Mouse (Mus musculus): ENCODE results near the gene Pou2f2. TPM values are rescaled to one million over a fixed set of nuclear protein-coding genes. Genes with fewer than 3 reads are reported as not detected.
"Not testable (repeated sequence)": the region's sequence is repeated elsewhere in the genome, so short reads cannot be mapped to it uniquely, and the experiment has no call there.

Gene Pou2f2
- polyA plus RNA-seq, 1 experiment from 2014 or later, result 0.52 TPM

GRCm38 (mm10) chr7:25056951-25057350 is 122.6 kb downstream of the Pou2f2 start:
- Histone ChIP-seq H3K4me1 (replicated peaks; ENCODE audit: control insufficient read depth, insufficient read depth) (no peaks in the 10 kb centered on the region), H3K9ac (ENCODE audit: low read length) (no peak overlapping the region), H3K27me3 (ENCODE audit: control insufficient read depth, insufficient read depth, low read length) (no peaks in the 10 kb centered on the region), H3K36me3 (ENCODE audit: control insufficient read depth, insufficient read depth, low read length) (peaks cover 5% of the 10 kb centered on the region), H3K27ac (replicated peaks) (no peak overlapping the region), H3K4me3 (ENCODE audit: low read depth, low read length) (no peak overlapping the region), H3K9me3 (ENCODE audit: control insufficient read depth, low read length) (no peaks in the 10 kb centered on the region), H3K4me2 (replicated peaks; ENCODE audit: low read depth) (no peak overlapping the region)
- TF ChIP-seq CTCF (IDR thresholded peaks at IDR 0.05; ENCODE audit: low read depth) (no peak), EP300 (optimal IDR thresholded peaks at IDR 0.05) (no peak)
- 61% methylated on average over 4 of the region's 4 CpGs for WGBS
- DNase-seq (ENCODE audit: low spot score) (no peak), ATAC-seq (ENCODE audit: low FRiP score, low TSS enrichment) (no peak)

GRCm38 (mm10) chr7:25052587-25052986 is 126.9 kb downstream of the Pou2f2 start:
- no peak overlapping the region for H3K9ac ChIP-seq (ENCODE audit: low read length)
- DNase-seq (ENCODE audit: low spot score), result no peak
- H3K4me1 ChIP-seq (replicated peaks; ENCODE audit: control insufficient read depth, insufficient read depth), result no peaks in the 10 kb centered on the region
- no peak overlapping the region for H3K4me3 ChIP-seq (ENCODE audit: low read depth, low read length)
- 0 out of 2 replicates have a peak, but pooled peaks cover 3% of the 10 kb centered on the region for H3K36me3 ChIP-seq (ENCODE audit: control insufficient read depth, insufficient read depth, low read length)
- ATAC-seq (ENCODE audit: low FRiP score, low TSS enrichment), result no peak
- TF ChIP-seq CTCF (IDR thresholded peaks at IDR 0.05; ENCODE audit: low read depth) (no peak), EP300 (optimal IDR thresholded peaks at IDR 0.05) (no peak)
- H3K27ac ChIP-seq (replicated peaks), result no peak overlapping the region
- no peaks in the 10 kb centered on the region for H3K9me3 ChIP-seq (ENCODE audit: control insufficient read depth, low read length)
- H3K4me2 ChIP-seq (replicated peaks; ENCODE audit: low read depth), result no peak overlapping the region
- no peaks in the 10 kb centered on the region for H3K27me3 ChIP-seq (ENCODE audit: control insufficient read depth, insufficient read depth, low read length)
- 66% methylated on average over 3 of the region's 3 CpGs for WGBS

- peaks cover 7% of the 10 kb centered on the region; the same call in 1 of the 2 replicates for H3K36me3 ChIP-seq (ENCODE audit: control insufficient read depth, insufficient read depth, low read length)
- no peaks in the 10 kb centered on the region for H3K4me1 ChIP-seq (replicated peaks; ENCODE audit: control insufficient read depth, insufficient read depth)
- no peak overlapping the region for H3K4me3 ChIP-seq (ENCODE audit: low read depth, low read length)
- H3K9me3 ChIP-seq (ENCODE audit: control insufficient read depth, low read length), result no peaks in the 10 kb centered on the region
- no peak overlapping the region for H3K4me2 ChIP-seq (replicated peaks; ENCODE audit: low read depth)
- WGBS, result 84% methylated on average over 16 of the region's 16 CpGs
- H3K9ac ChIP-seq (ENCODE audit: low read length), result no peak overlapping the region
- H3K27me3 ChIP-seq (ENCODE audit: control insufficient read depth, insufficient read depth, low read length), result no peaks in the 10 kb centered on the region
- H3K27ac ChIP-seq (replicated peaks), result no peak overlapping the region
- DNase-seq (ENCODE audit: low spot score) (no peak), ATAC-seq (ENCODE audit: low FRiP score, low TSS enrichment) (no peak)
- TF ChIP-seq CTCF (IDR thresholded peaks at IDR 0.05; ENCODE audit: low read depth), result no peak
- no peak for TF ChIP-seq EP300 (optimal IDR thresholded peaks at IDR 0.05)
These were observed 130.1 kb downstream of the Pou2f2 start for GRCm38 (mm10) chr7:25049295-25049930.

DNA sequence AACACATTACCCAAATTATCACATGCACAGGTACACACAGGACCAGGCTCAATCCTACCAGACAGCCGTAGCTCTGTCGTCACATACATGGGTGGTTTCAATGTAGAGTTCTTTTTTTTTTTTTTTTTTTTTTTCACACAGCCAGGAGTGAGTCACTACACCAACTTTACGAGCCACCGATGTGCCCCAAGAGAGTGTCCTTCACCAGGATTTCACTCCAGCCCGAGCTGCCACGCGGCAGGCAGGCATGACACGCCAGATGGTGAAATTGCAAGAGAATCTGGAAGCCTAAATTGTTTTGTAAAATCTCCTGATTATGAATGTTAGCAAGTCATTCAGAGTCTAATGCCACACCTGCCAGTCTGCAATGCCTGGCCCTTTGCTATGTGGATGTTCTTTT is 132.2 kb downstream of the Pou2f2 start:
- Histone ChIP-seq H3K27ac (replicated peaks) (no peak overlapping the region), H3K4me3 (ENCODE audit: low read depth, low read length) (no peak overlapping the region), H3K4me2 (replicated peaks; ENCODE audit: low read depth) (no peak overlapping the region), H3K27me3 (ENCODE audit: control insufficient read depth, insufficient read depth, low read length) (no peaks in the 10 kb centered on the region), H3K9ac (ENCODE audit: low read length) (no peak overlapping the region), H3K4me1 (replicated peaks; ENCODE audit: control insufficient read depth, insufficient read depth) (no peaks in the 10 kb centered on the region), H3K9me3 (ENCODE audit: control insufficient read depth, low read length) (no peaks in the 10 kb centered on the region), H3K36me3 (ENCODE audit: control insufficient read depth, insufficient read depth, low read length) (peaks cover 12% of the 10 kb centered on the region; the same call in 1 of the 2 replicates)
- no peak for TF ChIP-seq CTCF (IDR thresholded peaks at IDR 0.05; ENCODE audit: low read depth)
- no peak for TF ChIP-seq EP300 (optimal IDR thresholded peaks at IDR 0.05)
- DNase-seq (ENCODE audit: low spot score) (no peak), ATAC-seq (ENCODE audit: low FRiP score, low TSS enrichment) (no peak)
- 90% methylated on average over 8 of the region's 8 CpGs for WGBS

DNA sequence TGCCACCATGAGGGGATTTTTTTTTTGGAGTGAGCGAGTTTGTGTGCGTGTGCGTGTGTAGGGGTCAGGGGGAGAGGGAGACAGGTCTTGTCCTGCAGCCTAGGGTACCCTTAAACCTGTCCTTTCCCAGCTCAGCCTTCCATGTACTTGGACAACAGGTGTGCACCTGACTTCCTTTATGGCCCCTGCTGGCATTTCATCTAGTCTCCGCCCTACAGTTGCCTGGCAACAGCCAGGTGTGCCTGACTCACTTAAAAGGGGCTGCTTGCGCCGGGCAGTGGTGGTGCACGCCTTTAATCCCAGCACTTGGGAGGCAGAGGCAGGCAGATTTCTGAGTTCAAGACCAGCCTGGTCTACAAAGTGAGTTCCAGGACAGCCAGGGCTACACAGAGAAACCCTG is 134.9 kb downstream of the Pou2f2 start:
- DNase-seq (ENCODE audit: low spot score); H3K9me3 ChIP-seq (ENCODE audit: control insufficient read depth, low read length); ATAC-seq (ENCODE audit: low FRiP score, low TSS enrichment); H3K9ac ChIP-seq (ENCODE audit: low read length); H3K4me1 ChIP-seq (replicated peaks; ENCODE audit: control insufficient read depth, insufficient read depth); H3K4me2 ChIP-seq (replicated peaks; ENCODE audit: low read depth); H3K27ac ChIP-seq (replicated peaks); H3K4me3 ChIP-seq (ENCODE audit: low read depth, low read length); H3K27me3 ChIP-seq (ENCODE audit: control insufficient read depth, insufficient read depth, low read length): not testable (repeated sequence)
- WGBS, result 84% methylated on average over 7 of the region's 7 CpGs
- peaks cover 12% of the 10 kb centered on the region; the same call in 1 of the 2 replicates for H3K36me3 ChIP-seq (ENCODE audit: control insufficient read depth, insufficient read depth, low read length)

DNA sequence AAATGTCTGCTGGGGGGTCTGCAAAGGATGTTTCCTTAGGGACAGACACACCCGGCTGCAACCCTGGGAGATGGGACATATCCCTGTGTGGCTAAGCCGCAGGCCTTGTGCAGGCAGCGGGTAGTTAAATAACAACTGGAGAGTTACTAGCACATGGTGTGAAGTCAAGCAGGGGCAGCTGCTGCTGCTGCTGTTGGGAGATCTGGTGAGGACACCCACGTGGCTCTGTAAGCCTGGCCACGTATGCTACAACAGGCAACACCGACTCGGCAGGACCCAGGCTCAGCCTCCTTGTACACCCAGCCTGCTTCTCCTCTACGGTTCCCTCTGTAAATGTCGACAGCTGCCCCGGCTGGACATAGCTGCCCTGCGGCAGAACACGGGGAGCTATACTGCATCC is 137.6 kb downstream of the Pou2f2 start:
- Histone ChIP-seq H3K4me3 (ENCODE audit: low read depth, low read length) (no peak overlapping the region), H3K27ac (replicated peaks) (no peak overlapping the region), H3K9me3 (ENCODE audit: control insufficient read depth, low read length) (no peaks in the 10 kb centered on the region), H3K9ac (ENCODE audit: low read length) (no peak overlapping the region), H3K4me2 (replicated peaks; ENCODE audit: low read depth) (no peak overlapping the region), H3K36me3 (ENCODE audit: control insufficient read depth, insufficient read depth, low read length) (peaks cover 10% of the 10 kb centered on the region; the same call in 1 of the 2 replicates), H3K27me3 (ENCODE audit: control insufficient read depth, insufficient read depth, low read length) (no peaks in the 10 kb centered on the region), H3K4me1 (replicated peaks; ENCODE audit: control insufficient read depth, insufficient read depth) (no peaks in the 10 kb centered on the region)
- no peak for DNase-seq (ENCODE audit: low spot score)
- 89% methylated on average over 12 of the region's 12 CpGs for WGBS
- no peak for ATAC-seq (ENCODE audit: low FRiP score, low TSS enrichment)
- TF ChIP-seq CTCF (IDR thresholded peaks at IDR 0.05; ENCODE audit: low read depth), result no peak
- no peak for TF ChIP-seq EP300 (optimal IDR thresholded peaks at IDR 0.05)

Small RNA genes lying within 50 kb of the gene (microRNA-seq; reads per million reads assigned to microRNA genes)
- gene Mir6537, result not detected
- not detected for gene Mir7048

Other genes starting within 250 kb of the Pou2f2 start
- not detected in 2 replicates for gene Gm4881, start 235.2 kb downstream of the Pou2f2 start, polyA plus RNA-seq (2015; fragmentation: Nextera tagmentation; extraction: Ambion mirVana)
- 290 and 293 TPM in 2 replicates for gene Rabac1, start 207.0 kb downstream of the Pou2f2 start, polyA plus RNA-seq (2015; fragmentation: Nextera tagmentation; extraction: Ambion mirVana)
- 1.6 and 2.4 TPM in 2 replicates for gene Atp1a3, start 173.8 kb downstream of the Pou2f2 start, polyA plus RNA-seq (2015; fragmentation: Nextera tagmentation; extraction: Ambion mirVana)
- gene Grik5, start 107.4 kb downstream of the Pou2f2 start, polyA plus RNA-seq (2015; fragmentation: Nextera tagmentation; extraction: Ambion mirVana), result 1.7 and 2.2 TPM in 2 replicates
- 12.1 and 12.9 TPM in 2 replicates for gene Zfp574, start 107.2 kb downstream of the Pou2f2 start, polyA plus RNA-seq (2015; fragmentation: Nextera tagmentation; extraction: Ambion mirVana)
- 20.0 and 20.2 TPM in 2 replicates for gene Dedd2, start 40.9 kb upstream of the Pou2f2 start, polyA plus RNA-seq (2015; fragmentation: Nextera tagmentation; extraction: Ambion mirVana)
- 1.1 and 1.2 TPM in 2 replicates for gene Zfp526, start 41.7 kb upstream of the Pou2f2 start, polyA plus RNA-seq (2015; fragmentation: Nextera tagmentation; extraction: Ambion mirVana)
- 5.1 and 5.3 TPM in 2 replicates for gene Gsk3a, start 58.1 kb upstream of the Pou2f2 start, polyA plus RNA-seq (2015; fragmentation: Nextera tagmentation; extraction: Ambion mirVana)
- 8.1 and 8.8 TPM in 2 replicates for gene Erf, start 71.0 kb upstream of the Pou2f2 start, polyA plus RNA-seq (2015; fragmentation: Nextera tagmentation; extraction: Ambion mirVana)
- gene Cic, start 88.0 kb upstream of the Pou2f2 start, polyA plus RNA-seq (2015; fragmentation: Nextera tagmentation; extraction: Ambion mirVana), result 15.0 and 15.9 TPM in 2 replicates
- 125 and 126 TPM in 2 replicates for gene Pafah1b3, start 118.3 kb upstream of the Pou2f2 start, polyA plus RNA-seq (2015; fragmentation: Nextera tagmentation; extraction: Ambion mirVana)
- 0.07 TPM in 1 of 2 replicates, not detected in the other for gene Prr19, start 121.7 kb upstream of the Pou2f2 start, polyA plus RNA-seq (2015; fragmentation: Nextera tagmentation; extraction: Ambion mirVana)
- gene Tmem145, start 126.4 kb upstream of the Pou2f2 start, polyA plus RNA-seq (2015; fragmentation: Nextera tagmentation; extraction: Ambion mirVana), result 0.67 and 1.1 TPM in 2 replicates
- gene Megf8, start 137.4 kb upstream of the Pou2f2 start, polyA plus RNA-seq (2015; fragmentation: Nextera tagmentation; extraction: Ambion mirVana), result 3.3 and 3.6 TPM in 2 replicates
- 4,615 and 4,883 TPM in 2 replicates for gene Cnfn, start 190.0 kb upstream of the Pou2f2 start, polyA plus RNA-seq (2015; fragmentation: Nextera tagmentation; extraction: Ambion mirVana)
- gene Lipe, start 219.0 kb upstream of the Pou2f2 start, polyA plus RNA-seq (2015; fragmentation: Nextera tagmentation; extraction: Ambion mirVana), result 10.3 and 12.5 TPM in 2 replicates
- 6.8 and 8.8 TPM in 2 replicates for gene Cxcl17, start 233.2 kb upstream of the Pou2f2 start, polyA plus RNA-seq (2015; fragmentation: Nextera tagmentation; extraction: Ambion mirVana)